Mouse (Mus musculus): ENCODE data around the gene Gm49405.

DNA sequence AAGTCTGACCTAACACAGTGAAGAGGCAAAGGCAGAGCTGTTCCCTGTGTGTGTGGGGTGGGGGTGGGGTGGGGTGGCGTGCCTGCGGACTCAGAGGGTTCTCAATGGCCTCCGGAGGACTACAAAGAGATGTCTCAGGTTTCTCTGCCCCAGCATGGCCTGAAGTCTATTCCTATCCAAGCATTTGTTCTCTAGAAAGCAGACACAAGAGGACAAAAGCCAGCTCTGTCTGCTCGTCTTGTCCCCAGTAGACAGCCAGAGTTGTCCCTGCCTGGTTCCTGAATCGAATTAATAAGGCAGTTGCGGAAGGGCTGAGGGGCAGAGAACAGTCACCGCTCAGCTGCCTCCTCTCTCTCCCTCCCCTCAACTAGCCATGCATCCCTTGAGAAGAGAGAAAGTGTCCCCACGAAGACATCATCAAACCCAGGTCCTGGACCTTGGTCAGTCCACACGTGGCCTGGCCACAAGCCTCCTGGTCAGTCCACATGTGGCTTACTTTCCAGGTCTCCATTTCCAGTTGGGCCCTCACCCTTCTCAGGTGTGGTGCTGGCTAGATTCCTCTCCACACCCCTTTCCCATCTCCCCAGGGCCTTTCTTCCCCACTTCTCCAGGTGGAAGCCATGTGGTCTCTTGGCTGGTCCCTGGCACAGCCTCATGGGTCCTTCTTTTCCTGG, 16.8 kb upstream of the Gm49405 start:
- TF ChIP-seq POLR2A (IDR thresholded peaks at IDR 0.05; ENCODE audit: borderline replicate concordance, insufficient read depth, low read length) (no peak), CTCF (IDR thresholded peaks at IDR 0.05; ENCODE audit: borderline replicate concordance, insufficient read depth, low read depth, low read length) (no peak)
